Mouse (Mus musculus) liver, embryonic 14.5 days (tissue): Measurements from ENCODE around the gene Nudt1.

Source experiments
- CTCF ChIP-seq: IDR thresholded peaks from 2 replicates; pipeline ENCODE4 v1.5.1; 2016; ENCODE audit warnings: antibody characterized with exemption, low read depth, control low read depth
- EP300 ChIP-seq: IDR thresholded peaks from 2 replicates; pipeline ENCODE4 v1.6.1; 2016; ENCODE audit warnings: antibody characterized with exemption, low read depth

- TF ChIP-seq CTCF (no peak), EP300 (no peak)
Measured at GRCm38 (mm10) chr5:140346050-140346449, 24.6 kb downstream of the Nudt1 start.
